Mouse (Mus musculus) heart, postnatal 0 days (tissue): Measurements from ENCODE around the gene Usp39.

Source experiments
- CTCF ChIP-seq: IDR thresholded peaks from 2 replicates; pipeline ENCODE4 v1.5.1; 2016; ENCODE audit warnings: antibody characterized with exemption, control low read depth, low read depth
- EP300 ChIP-seq: IDR thresholded peaks from 2 replicates; pipeline ENCODE4 v1.6.1; 2016; ENCODE audit warnings: antibody characterized with exemption, low read depth

DNA sequence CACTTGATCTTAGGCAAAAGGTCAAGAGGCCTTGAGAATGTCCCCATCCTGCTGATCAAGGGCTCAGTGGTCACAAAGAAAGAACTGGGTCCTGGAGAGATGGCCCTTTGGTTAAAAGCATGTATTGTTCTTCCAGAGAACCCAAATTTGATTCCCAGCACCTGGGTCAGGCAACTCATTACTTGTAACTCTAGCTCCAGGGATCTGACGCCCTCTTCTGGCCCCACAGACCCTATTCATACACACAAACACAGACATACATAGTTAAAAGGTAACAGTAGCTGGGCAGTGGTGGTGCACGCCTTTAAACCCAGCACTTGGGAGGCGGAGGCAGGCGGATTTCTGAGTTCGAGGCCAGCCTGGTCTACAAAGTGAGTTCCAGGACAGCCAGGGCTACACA, 47.4 kb upstream of the Usp39 start:
- TF ChIP-seq CTCF: no peak
- no peak for TF ChIP-seq EP300
